Mouse (Mus musculus) kidney, embryonic 16.5 days (tissue): Measurements from ENCODE around the gene Pitpnc1. TPM values are rescaled to one million over a fixed set of nuclear protein-coding genes. Genes with fewer than 3 reads are reported as not detected.

Experiments used
- ATAC-seq: fragments of 200-750 bp; cut with Nextera tagmentation; 2 replicates; pipeline ENCODE4 v1.8.0; 2017; ENCODE audit warnings: moderate TSS enrichment; ENCODE audit not compliant: low FRiP score, low TSS enrichment
- H3K27ac ChIP-seq: fragments of 300-500 bp; sonication (generic); 2 replicates; pipeline ENCODE4 v1.5.1; 2014; ENCODE audit warnings: low read length
- H3K27me3 ChIP-seq: fragments of 300-500 bp; sonication (generic); 2 replicates; pipeline ENCODE4 v1.6.1; 2014; ENCODE audit warnings: low read length, control low read depth, mixed read lengths; ENCODE audit not compliant: insufficient read depth
- H3K36me3 ChIP-seq: fragments of 300-500 bp; sonication (generic); 2 replicates; pipeline ENCODE4 v1.6.1; 2014; ENCODE audit warnings: low read length, control low read depth, mixed read lengths; ENCODE audit not compliant: insufficient read depth
- H3K4me1 ChIP-seq: fragments of 300-500 bp; sonication (generic); 2 replicates; pipeline ENCODE4 v1.6.1; 2014; ENCODE audit warnings: low read length, control low read depth, mixed read lengths; ENCODE audit not compliant: insufficient read depth
- H3K4me2 ChIP-seq: fragments of 300-500 bp; sonication (generic); replicated peaks from 2 replicates; pipeline ENCODE4 v1.6.1; 2014; ENCODE audit warnings: low read depth, low read length
- H3K4me3 ChIP-seq: fragments of 300-500 bp; sonication (generic); 2 replicates; pipeline ENCODE4 v1.5.1; 2014; ENCODE audit warnings: mild to moderate bottlenecking, low read length
- H3K9ac ChIP-seq: fragments of 300-500 bp; sonication (generic); replicated peaks from 2 replicates; pipeline ENCODE4 v1.6.1; 2014; ENCODE audit warnings: low read length
- H3K9me3 ChIP-seq: fragments of 300-500 bp; sonication (generic); 2 replicates; pipeline ENCODE4 v1.6.1; 2016; ENCODE audit warnings: low read length, control low read depth
- WGBS: fragments of 180-500 bp; shearing (Covaris S2); extraction: QIAGEN DNeasy Blood & Tissue Kit; methylation state at CpG from one replicate; pipeline ENCODE4 v1.1.7; 2014; 5-methylcytosine and 5-hydroxymethylcytosine counted together
- polyA plus RNA-seq: library from polyadenylated mRNA; unstranded; fragments of >200 nt; fragmentation: Nextera tagmentation; extraction: Ambion mirVana; gene quantifications from 2 replicates; pipeline ENCODE4 v1.2.1, GENCODE M21; 2015

Pitpnc1 gene
- polyA plus RNA-seq, 1 experiment from 2014 or later, result 21.5 TPM

DNA sequence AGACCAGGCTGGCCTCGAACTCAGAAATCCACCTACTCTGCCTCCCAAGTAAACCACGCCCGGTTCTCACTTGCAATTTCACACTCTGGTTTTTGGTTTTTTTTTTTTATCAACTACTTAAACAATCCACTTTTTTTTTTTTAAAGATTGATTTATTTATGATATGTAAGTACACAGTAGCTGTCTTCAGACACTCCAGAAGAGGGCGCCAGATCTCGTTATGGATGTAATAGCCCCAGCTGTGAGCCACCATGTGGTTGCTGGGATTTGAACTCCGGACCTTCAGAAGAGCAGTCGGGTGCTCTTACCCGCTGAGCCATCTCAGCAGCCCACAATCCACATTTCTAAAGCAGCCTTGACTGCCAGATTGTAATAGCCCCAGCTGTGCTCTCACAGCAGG is 32.3 kb upstream of the Pitpnc1 start:
- Histone ChIP-seq H3K36me3 (peaks cover 11% of the 10 kb centered on the region), H3K27ac (no peak overlapping the region), H3K9me3 (no peaks in the 10 kb centered on the region), H3K4me3 (no peak overlapping the region), H3K4me1 (no peaks in the 10 kb centered on the region), H3K9ac (no peak overlapping the region), H3K27me3 (no peaks in the 10 kb centered on the region), H3K4me2 (no peak overlapping the region)
- WGBS, result 86% methylated on average over 8 of the region's 8 CpGs
- ATAC-seq, result no peak

DNA sequence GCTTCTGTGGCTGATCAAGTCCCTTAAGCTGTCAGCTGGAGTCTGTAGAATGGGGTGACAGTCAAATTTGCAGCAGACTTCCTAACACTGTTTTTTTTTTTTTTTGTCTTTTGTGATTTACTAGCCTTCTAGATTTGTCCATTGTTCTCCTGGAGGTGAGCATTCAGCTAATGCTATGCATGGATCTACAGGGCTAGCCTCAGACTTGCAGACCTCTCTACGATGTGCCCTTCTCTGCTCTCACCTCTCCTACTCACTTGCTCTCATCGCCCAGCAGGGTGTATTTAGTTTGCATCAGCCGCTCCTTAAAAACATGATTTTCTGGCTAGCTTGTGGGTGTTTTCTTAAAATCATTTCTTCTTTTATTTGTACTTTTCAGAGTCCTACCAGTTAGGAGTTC is 13.8 kb upstream of the Pitpnc1 start:
- no peaks in the 10 kb centered on the region for H3K9me3 ChIP-seq
- H3K36me3 ChIP-seq, result peaks cover 32% of the 10 kb centered on the region
- H3K4me2 ChIP-seq, result no peak overlapping the region
- WGBS, result 94% methylated on average over 3 of the region's 3 CpGs
- no peaks in the 10 kb centered on the region for H3K27me3 ChIP-seq
- no peak overlapping the region for H3K27ac ChIP-seq
- no peak for ATAC-seq
- H3K9ac ChIP-seq, result no peak overlapping the region
- H3K4me3 ChIP-seq, result no peak overlapping the region
- peaks cover 16% of the 10 kb centered on the region for H3K4me1 ChIP-seq

GRCm38 (mm10) chr11:107479862-107480203 is 9.3 kb upstream of the Pitpnc1 start:
- H3K4me1 ChIP-seq, result peaks cover 16% of the 10 kb centered on the region
- H3K9me3 ChIP-seq, result no peaks in the 10 kb centered on the region
- under 1% methylated on average over 10 of the region's 10 CpGs for WGBS
- H3K27me3 ChIP-seq, result no peaks in the 10 kb centered on the region
- peak overlapping the region; percentile 97 for H3K4me3 ChIP-seq
- H3K27ac ChIP-seq, result peak overlapping the region; percentile 77
- peak overlapping the region; percentile 97 for H3K9ac ChIP-seq
- H3K4me2 ChIP-seq, result peak overlapping the region; percentile 89
- ATAC-seq, result no peak
- H3K36me3 ChIP-seq, result 0 out of 2 replicates have a peak, but pooled peaks cover 2% of the 10 kb centered on the region

GRCm38 (mm10) chr11:107479053-107479861 is 8.8 kb upstream of the Pitpnc1 start, which contains the start of gene Psmd12:
TSS of gene Psmd12 (plus strand) at chr11:107479484.
- peaks cover 16% of the 10 kb centered on the region for H3K4me1 ChIP-seq
- H3K36me3 ChIP-seq, result no peaks in the 10 kb centered on the region
- no peaks in the 10 kb centered on the region for H3K9me3 ChIP-seq
- no peaks in the 10 kb centered on the region for H3K27me3 ChIP-seq
- peak within 1 kb of the TSS; percentile 97 for H3K9ac ChIP-seq
- H3K4me2 ChIP-seq, result peak within 1 kb of the TSS; percentile 89
- H3K27ac ChIP-seq, result peak within 1 kb of the TSS; percentile 77
- 1% methylated on average over 50 of the region's 51 CpGs for whole genome bisulfite sequencing
- peak; percentile 99 for ATAC-seq
- peak within 1 kb of the TSS; percentile 97 for H3K4me3 ChIP-seq

DNA sequence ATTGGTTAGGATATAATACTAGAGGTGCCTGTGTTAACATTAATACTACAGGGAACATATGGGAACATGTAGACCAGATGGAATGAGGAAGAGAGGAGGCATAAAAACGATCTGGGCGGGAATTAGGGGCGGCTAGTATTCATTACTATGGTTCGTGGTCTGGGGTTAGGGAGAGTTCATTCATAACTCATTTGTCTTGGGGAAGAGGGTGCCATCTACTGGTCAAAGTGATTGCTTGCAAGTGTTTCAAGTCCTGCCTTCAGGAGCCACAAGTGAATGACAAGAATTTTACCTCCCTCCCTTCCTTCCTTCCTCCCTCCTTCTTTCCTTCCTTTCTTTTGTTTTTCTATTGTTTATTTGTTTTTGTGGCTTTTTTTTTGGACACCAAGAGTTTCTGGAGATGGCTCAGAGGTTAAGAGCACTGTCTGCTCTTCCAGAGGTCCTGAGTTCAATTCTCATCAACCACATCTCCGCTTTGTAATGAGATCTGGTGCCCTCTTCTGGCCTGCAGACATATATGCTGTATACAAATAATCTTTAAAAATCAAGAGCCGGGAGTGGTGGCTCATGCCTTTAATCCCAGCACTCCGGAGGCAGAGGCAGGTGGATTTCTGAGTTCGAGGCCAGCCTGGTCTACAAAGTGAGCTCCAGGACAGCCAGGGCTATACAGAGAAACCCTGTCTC is 2.8 kb upstream of the Pitpnc1 start:
- no peaks in the 10 kb centered on the region for H3K36me3 ChIP-seq
- 23% methylated on average over 8 of the region's 8 CpGs for whole genome bisulfite sequencing
- H3K27me3 ChIP-seq, result no peaks in the 10 kb centered on the region
- H3K4me3 ChIP-seq, result no peak overlapping the region
- H3K9ac ChIP-seq, result no peak overlapping the region
- no peak overlapping the region for H3K27ac ChIP-seq
- no peak for ATAC-seq
- no peak overlapping the region for H3K4me2 ChIP-seq
- H3K4me1 ChIP-seq, result peaks cover 14% of the 10 kb centered on the region
- no peaks in the 10 kb centered on the region for H3K9me3 ChIP-seq

GRCm38 (mm10) chr11:107472304-107472703 is 1.8 kb upstream of the Pitpnc1 start:
- 98% methylated on average over 3 of the region's 3 CpGs for WGBS
- H3K4me3 ChIP-seq, result no peak overlapping the region
- no peaks in the 10 kb centered on the region for H3K36me3 ChIP-seq
- H3K27ac ChIP-seq, result no peak overlapping the region
- H3K4me1 ChIP-seq, result peaks cover 20% of the 10 kb centered on the region
- H3K4me2 ChIP-seq, result no peak overlapping the region
- no peaks in the 10 kb centered on the region for H3K27me3 ChIP-seq
- no peaks in the 10 kb centered on the region for H3K9me3 ChIP-seq
- no peak for ATAC-seq
- H3K9ac ChIP-seq, result no peak overlapping the region

DNA sequence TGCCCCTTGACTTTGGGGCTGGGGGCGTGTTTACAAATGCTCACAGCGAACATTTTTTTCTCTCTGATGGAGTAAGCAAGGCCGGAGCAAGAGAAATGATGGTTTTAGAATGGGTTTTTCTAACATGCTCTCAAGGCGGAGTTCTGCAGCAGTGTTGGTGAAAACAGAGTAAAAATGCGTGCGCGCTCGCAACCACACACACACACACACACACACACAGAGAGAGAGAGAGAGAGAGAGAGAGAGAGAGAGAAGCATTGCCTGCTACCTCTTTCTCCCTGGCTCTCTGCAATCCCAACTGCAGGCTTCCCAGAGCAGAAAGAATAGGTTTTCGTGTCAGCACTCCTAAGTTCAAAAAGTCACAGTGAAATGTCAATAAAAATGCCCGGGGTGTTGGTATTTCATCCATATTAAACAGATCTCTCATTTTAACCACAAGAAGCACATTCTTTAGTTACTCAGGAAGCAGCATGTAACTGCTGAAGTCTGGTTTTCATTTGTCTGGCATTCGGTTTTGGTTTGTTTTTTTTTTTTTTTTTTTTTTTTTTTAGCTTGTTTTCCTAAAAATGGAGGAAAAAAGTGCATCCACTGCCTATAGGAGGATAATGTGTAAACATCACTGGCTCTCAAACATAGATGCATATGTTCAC is 697 bp upstream of the Pitpnc1 start:
- peaks cover 29% of the 10 kb centered on the region for H3K4me1 ChIP-seq
- 7% methylated on average over 11 of the region's 11 CpGs for WGBS
- no peak for ATAC-seq
- H3K4me3 ChIP-seq, result peak overlapping the region; percentile 79
- no peaks in the 10 kb centered on the region for H3K27me3 ChIP-seq
- H3K36me3 ChIP-seq, result no peaks in the 10 kb centered on the region
- H3K4me2 ChIP-seq, result peak overlapping the region; percentile 73
- no peaks in the 10 kb centered on the region for H3K9me3 ChIP-seq
- peak overlapping the region; percentile 93 for H3K27ac ChIP-seq
- H3K9ac ChIP-seq, result peak overlapping the region; percentile 93

DNA sequence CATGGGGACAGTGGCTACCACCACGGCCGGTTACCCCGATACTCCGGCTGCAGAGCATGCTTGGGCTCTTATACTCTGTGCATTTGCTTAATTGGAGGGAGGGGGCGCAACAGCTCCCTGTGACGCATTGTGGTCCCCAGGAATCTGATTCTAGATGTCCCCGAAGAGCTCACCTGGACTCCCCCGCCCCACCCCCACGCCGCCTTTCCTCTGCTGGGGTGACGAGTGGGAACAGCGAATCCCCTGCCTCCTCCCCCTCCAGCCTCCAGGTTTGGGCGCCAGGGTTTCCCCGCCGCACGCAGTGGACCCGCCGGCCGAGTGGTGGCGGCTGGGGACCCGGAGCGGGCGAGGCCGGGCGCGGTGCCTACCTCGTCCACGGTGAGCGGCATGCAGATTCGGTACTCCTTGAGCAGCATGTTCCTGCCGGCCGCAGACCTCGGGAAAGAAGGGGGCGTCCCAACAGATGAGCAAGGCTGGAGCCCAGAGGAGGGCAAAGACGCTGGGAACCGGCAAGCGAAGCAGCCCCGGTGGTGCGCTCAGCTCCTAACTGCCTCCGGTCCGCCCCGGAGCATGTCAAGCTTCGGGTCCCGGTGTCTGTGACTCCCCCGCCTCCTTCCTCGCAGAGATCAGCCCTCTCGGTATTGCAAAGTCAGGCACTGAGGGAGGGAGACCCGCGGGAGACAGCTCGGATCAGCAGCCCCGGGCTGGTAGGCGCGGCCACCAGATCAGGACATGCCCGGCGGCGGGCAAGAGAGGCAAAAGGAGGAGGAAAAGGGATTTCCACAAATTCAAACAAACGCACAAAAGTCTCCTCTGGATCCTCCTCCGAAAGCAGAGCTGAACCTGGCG is 752 bp downstream of the Pitpnc1 start:
- Histone ChIP-seq H3K9me3 (no peaks in the 10 kb centered on the region), H3K27ac (peak overlapping the region; percentile 93), H3K27me3 (no peaks in the 10 kb centered on the region), H3K4me2 (peak overlapping the region; percentile 73), H3K36me3 (no peaks in the 10 kb centered on the region), H3K9ac (peak overlapping the region; percentile 93), H3K4me1 (peaks cover 33% of the 10 kb centered on the region), H3K4me3 (peak overlapping the region; percentile 79)
- peak; percentile 56 for ATAC-seq
- WGBS, result under 1% methylated on average over 59 of the region's 59 CpGs

DNA sequence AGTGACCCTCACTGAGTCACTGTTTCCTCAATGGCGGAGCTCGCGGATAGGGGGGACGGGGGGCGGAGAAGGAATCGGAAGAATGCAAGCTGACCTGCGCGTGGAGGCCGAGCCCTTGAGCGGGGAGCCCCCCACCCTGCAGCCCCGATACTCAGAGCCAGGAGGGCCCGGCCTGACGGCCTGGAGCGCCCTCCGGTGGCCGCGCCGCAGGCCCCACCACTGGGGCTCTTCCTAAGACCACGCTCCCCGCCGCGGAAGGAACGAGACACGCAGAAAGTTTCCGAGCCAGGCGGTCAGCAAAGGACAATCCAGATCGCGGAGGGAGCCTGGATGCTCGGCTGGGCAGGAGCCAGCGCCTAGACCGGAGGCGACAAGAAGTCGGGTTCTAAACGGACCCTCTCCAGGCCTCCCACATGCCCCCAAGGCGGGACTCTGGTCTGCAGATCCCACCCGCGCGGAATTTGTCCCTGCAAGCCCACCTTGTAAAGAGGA is 1.4 kb downstream of the Pitpnc1 start:
- H3K36me3 ChIP-seq, result no peaks in the 10 kb centered on the region
- H3K4me2 ChIP-seq, result peak overlapping the region; percentile 73
- H3K4me3 ChIP-seq, result peak overlapping the region; percentile 79
- peaks cover 35% of the 10 kb centered on the region for H3K4me1 ChIP-seq
- H3K9me3 ChIP-seq, result no peaks in the 10 kb centered on the region
- WGBS, result 0% methylated on average over 38 of the region's 38 CpGs
- ATAC-seq, result peak; percentile 87
- H3K27me3 ChIP-seq, result no peaks in the 10 kb centered on the region
- H3K9ac ChIP-seq, result peak overlapping the region; percentile 93
- peak overlapping the region; percentile 93 for H3K27ac ChIP-seq
